Mouse (Mus musculus) CH12.LX (cell line): Measurements from ENCODE around the gene Phc2.

Experiments used
- CTCF ChIP-seq, 2 experiments: IDR thresholded peaks in 1 of 2; conservative IDR thresholded peaks in 1 of 2; 2 replicates each; pipeline ENCODE4 v1.5.1; 2011 to 2012; ENCODE audit warnings: low read depth in 2 of 2, low read length in 2 of 2, improper control_type of control experiment in 1 of 2, inconsistent platforms in 1 of 2, mild to moderate bottlenecking in 1 of 2, moderate library complexity in 1 of 2
- MAX ChIP-seq: IDR thresholded peaks from 2 replicates; pipeline ENCODE4 v1.6.1; 2011; ENCODE audit warnings: low read length, improper control_type of control experiment
- POLR2A ChIP-seq: IDR thresholded peaks from 2 replicates; pipeline ENCODE4 v1.6.1; 2011; ENCODE audit warnings: low read depth, mild to moderate bottlenecking, improper control_type of control experiment, low read length
- RCOR1 ChIP-seq: conservative IDR thresholded peaks from 2 replicates; pipeline ENCODE4 v1.6.1; 2012; ENCODE audit warnings: low read depth, mild to moderate bottlenecking, inconsistent platforms, low read length, improper control_type of control experiment
- SMC3 ChIP-seq: IDR thresholded peaks from 2 replicates; pipeline ENCODE4 v1.6.1; 2011; ENCODE audit warnings: low read depth, low read length, improper control_type of control experiment
- USF1 ChIP-seq: IDR thresholded peaks from 2 replicates; pipeline ENCODE4 v1.6.1; 2014; ENCODE audit warnings: low read depth, mild to moderate bottlenecking, inconsistent platforms, low read length, improper control_type of control experiment

DNA sequence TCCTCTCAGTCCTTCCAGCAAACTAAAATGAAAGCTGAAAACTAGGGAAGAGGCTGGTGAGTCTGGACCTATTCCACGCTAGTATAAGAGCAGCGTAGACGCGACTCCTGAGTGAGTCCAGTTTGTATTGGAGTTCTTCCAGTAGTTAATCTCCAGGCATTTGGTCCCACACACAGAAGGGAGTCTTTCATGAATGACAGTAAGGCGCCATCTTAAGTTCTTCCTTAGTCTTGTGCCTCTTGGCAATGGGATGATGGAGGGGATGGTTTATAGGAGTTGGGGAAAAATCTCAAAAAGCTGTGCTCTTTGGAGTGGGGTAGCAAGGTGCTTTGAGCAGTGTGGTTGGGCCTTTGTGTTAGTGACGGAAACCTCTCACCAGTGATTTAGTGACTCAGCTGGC, 75.8 kb downstream of the Phc2 start:
- TF ChIP-seq CTCF (conservative IDR thresholded peaks at IDR 0.05 in 1 of 2, IDR thresholded peaks at IDR 0.05 in 1 of 2; ENCODE audit: low read depth in 2 of 2, low read length in 2 of 2) (no peak), RCOR1 (no peak), MAX (no peak), POLR2A (no peak), SMC3 (no peak), USF1 (no peak)
